Mouse (Mus musculus): ENCODE measurements at regions not wholly inside any gene's neighbourhood (a gene's known extent, or its start where the extent isn't known, plus 50 kb on each side); places are given as distances from the start of the nearest gene placed in this dataset.

- no peak for TF ChIP-seq CTCF (IDR thresholded peaks at IDR 0.05)
- no peak for TF ChIP-seq EP300 (IDR thresholded peaks at IDR 0.05; ENCODE audit: insufficient read depth, low read depth, low read length)
- TF ChIP-seq POLR2A (IDR thresholded peaks at IDR 0.05; ENCODE audit: insufficient read depth, low read depth, low read length), result no peak
These were observed 91.5 kb upstream of the Ccng1 start for GRCm38 (mm10) chr11:40846586-40846985.

Data from heart, adult 2 months (tissue).